Mouse (Mus musculus) effector memory CD4-positive, alpha-beta T cell, adult 7 months (primary cell): ENCODE measurements around the gene Bfar. TPM values are rescaled to one million over a fixed set of nuclear protein-coding genes. Genes with fewer than 3 reads are reported as not detected.

ENCODE experiments used
- polyA plus RNA-seq: library from polyadenylated mRNA; unstranded; fragments of 100-300 nt; shearing (Covaris generic); gene quantifications from one replicate; pipeline ENCODE4 v1.2.1, GENCODE M21; 2017

Bfar gene
- polyA plus RNA-seq, result 49.3 TPM

DNA sequence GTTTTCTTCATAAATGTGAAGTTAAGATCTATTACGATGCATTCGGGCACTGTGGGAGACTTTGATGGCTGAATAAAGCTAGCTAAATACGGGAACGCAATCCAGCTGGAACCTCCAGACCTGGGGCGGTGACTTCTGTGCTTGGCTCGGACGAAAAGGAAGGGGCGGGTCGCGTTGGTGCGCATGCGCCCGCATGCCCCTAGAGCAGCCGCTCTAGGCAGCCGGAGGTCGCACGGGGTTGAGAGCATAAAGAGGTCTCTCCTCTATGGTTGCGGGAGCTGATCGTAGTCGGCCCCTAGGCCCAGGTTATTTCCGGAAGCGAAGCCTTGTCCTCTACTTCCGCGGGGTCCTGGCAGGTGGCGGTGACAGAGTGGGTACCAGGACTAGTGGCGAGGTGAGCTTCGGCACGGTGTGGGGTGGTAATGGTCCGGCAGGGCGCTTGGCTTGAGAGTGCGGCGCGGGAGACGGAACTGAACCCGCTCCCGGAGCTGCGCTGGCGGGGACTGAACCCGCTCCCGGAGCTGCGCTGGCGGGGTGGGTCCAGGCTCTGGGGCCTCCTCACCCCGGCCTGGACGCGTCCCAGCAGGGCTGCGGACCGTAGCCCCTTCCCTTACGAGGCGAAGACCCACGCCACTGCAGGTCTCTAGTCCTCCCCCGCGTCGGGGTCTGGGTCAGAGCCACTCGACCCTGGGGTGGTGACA, at the start of gene Bfar, which contains the start of gene 3110001I22Rik:
TSS of gene Bfar (plus strand) at position 174 of the 701 bp plus-strand sequence.
TSS of gene 3110001I22Rik (plus strand) at position 245 of the 701 bp plus-strand sequence.

DNA sequence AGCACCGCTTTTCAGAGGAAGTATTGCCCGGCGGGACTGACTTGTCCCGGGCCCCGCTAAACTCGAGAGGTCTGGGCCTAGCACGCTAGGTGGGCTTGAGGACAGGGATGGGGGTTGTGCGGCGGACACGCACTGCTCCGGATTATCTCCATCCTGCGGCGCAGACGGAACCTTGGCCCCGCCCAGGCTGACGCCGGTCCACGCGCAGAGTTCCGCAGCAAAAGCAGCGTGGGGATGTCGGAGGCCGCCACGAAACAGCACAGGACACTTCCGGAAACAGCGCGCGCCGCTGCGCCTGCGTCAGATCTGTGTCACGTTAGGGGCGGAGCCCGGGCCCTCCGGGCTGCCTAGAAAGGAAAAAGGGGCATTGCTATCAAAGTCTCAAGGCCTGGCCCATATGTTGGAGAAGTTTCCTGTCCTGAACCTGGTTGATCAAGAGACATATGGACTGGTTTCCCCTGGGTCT, 3.7 kb upstream of the Bfar start, which contains the start of gene Parn:
TSS of gene Parn (minus strand) at position 293 of the 466 bp plus-strand sequence.

DNA sequence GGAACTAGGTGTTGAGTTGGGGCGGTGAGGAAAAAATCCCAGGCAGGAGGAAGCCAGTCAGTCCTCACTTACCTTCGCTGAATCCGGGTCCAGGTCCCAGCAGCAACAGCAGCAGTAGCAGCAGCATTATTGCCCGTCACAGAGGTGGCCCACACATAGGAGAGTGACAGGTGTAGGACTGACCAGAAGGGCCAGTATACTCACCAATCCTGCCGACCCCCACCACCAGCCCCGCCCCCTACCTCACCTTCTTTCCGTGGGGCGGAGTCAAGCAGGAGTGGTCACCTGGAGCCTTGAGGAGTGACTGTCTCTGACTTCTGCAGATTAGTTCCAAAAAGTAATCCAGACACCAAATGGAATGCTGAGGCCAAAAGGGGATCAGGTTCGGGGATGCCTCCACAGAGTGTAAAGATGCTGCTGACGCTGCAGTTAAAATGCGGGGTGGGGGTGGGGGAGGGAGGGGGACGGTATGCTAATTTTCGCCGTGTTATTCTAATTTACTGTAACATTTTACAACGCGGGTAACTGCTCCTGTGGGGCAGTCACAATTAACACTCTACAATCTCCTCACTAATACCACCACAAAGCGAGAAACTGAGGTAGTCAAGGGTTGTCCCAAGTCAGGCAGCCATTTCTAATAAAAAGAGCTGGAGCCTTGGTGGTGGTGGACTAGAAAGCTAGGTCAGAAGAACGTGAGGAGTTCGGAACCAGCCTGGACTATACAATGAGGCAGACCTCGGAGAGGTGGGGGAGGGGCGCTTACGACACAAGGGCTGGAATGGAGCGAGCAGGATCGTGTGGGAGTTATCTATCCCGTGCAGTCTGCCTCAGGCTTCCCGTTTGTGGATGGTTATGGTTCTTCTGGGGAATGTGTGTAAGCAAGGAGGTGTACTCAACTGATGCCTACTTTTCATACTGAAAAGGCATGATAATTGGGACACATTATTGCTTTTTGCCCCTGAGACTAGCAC, 58.9 kb downstream of the Bfar start, which contains the start of gene Pla2g10:
TSS of gene Pla2g10 (minus strand) at position 699 of the 971 bp plus-strand sequence.

Other genes starting within 250 kb of the Bfar start
- 37.4 TPM for gene Parn, start 3.7 kb upstream of the Bfar start, polyA plus RNA-seq
- gene 3110001I22Rik, start 71 bp downstream of the Bfar start, polyA plus RNA-seq, result 25.3 TPM
- 0.62 TPM for gene Pla2g10, start 59.1 kb downstream of the Bfar start, polyA plus RNA-seq
- gene Rrn3, start 108.8 kb downstream of the Bfar start, polyA plus RNA-seq, result 41.4 TPM
- gene Ntan1, start 147.0 kb downstream of the Bfar start, polyA plus RNA-seq, result 99.5 TPM
- gene Pdxdc1, start 231.3 kb downstream of the Bfar start, polyA plus RNA-seq, result 46.6 TPM
- gene Mpv17l, start 231.3 kb downstream of the Bfar start, polyA plus RNA-seq, result 2.6 TPM